Mouse (Mus musculus) spleen, adult 2 months (tissue): Measurements from ENCODE around the gene Entpd1.

ENCODE experiments used
- CTCF ChIP-seq: fragments of 200-500 bp; IDR thresholded peaks from 2 replicates; pipeline ENCODE4 v1.5.1; 2011; ENCODE audit warnings: mild to moderate bottlenecking, inconsistent platforms; ENCODE audit not compliant: insufficient read depth, insufficient read length, insufficient replicate concordance; ENCODE audit errors: extremely low read depth
- POLR2A ChIP-seq: fragments of 200-500 bp; IDR thresholded peaks from 2 replicates; pipeline ENCODE4 v1.6.1; 2011; ENCODE audit warnings: low read depth, low read length, inconsistent platforms

- TF ChIP-seq POLR2A, result no peak
- no peak for TF ChIP-seq CTCF
Measured at GRCm38 (mm10) chr19:40580902-40581301, 31.3 kb upstream of the Entpd1 start.
